In genomic region chr9:77406906-77407305, GRCm38 (mm10) we compare ENCODE assay signal across 8 mouse cellular contexts. TPM values are rescaled to one million over a fixed set of nuclear protein-coding genes. Genes with fewer than 3 reads are reported as not detected.
DNase-seq lines count a peak whose midpoint lies in the region; ATAC-seq and TF ChIP-seq lines count a peak whose summit lies in the region.

No protein-coding gene starts in this region.

- no peaks in the 10 kb centered on the region for H3K9me3 ChIP-seq in heart, embryonic 11.5 days (replicated peaks; ENCODE audit: control insufficient read depth, low read length)

- peak; percentile 85 for DNase-seq in heart, adult 11 months
- DNase-seq in A20 (ENCODE audit: low read depth, low spot score): peak; percentile 75
- peak; percentile 64 for DNase-seq in adrenal gland, postnatal 10 days
- DNase-seq in kidney, adult 2 months: peak; percentile 62
- peak; percentile 65 for DNase-seq in lung, postnatal 36 days
- DNase-seq in urinary bladder, postnatal 25 days (ENCODE audit: low spot score): peak; percentile 43
- no peak for DNase-seq in frontal cortex, postnatal 14 days (ENCODE audit: low spot score in 2 of 2)

- TF ChIP-seq CTCF in kidney, adult 2 months (conservative IDR thresholded peaks at IDR 0.05; ENCODE audit: insufficient read depth, insufficient read length, low read depth, low read length): peak; percentile 56; the same call in 1 of the 2 replicates

- H3K4me1 ChIP-seq in heart, embryonic 11.5 days (ENCODE audit: control insufficient read depth, insufficient read depth, low read length): peaks cover 8% of the 10 kb centered on the region; the same call in 1 of the 2 replicates
- H3K4me1 ChIP-seq in kidney, adult 2 months (ENCODE audit: control insufficient read depth, insufficient read depth, low read length): peaks cover 3% of the 10 kb centered on the region; the same call in 1 of the 2 replicates

- no peaks in the 10 kb centered on the region for H3K36me3 ChIP-seq in heart, embryonic 11.5 days (ENCODE audit: control insufficient read depth, insufficient read depth, low read length)
- H3K36me3 ChIP-seq in kidney, adult 2 months (ENCODE audit: control insufficient read depth, insufficient read depth, low read length): no peaks in the 10 kb centered on the region

- no peak for ATAC-seq in heart, embryonic 11.5 days (replicated peaks; ENCODE audit: insufficient number of reproducible peaks, low FRiP score, low TSS enrichment)

- H3K27ac ChIP-seq in heart, embryonic 11.5 days (ENCODE audit: low read depth, low read length): no peak overlapping the region
- H3K27ac ChIP-seq in kidney, adult 2 months (ENCODE audit: insufficient read depth, low read depth, low read length): no peak overlapping the region

- 53% methylated on average over 7 of the region's 7 CpGs for WGBS in heart, embryonic 11.5 days (ENCODE audit: insufficient replicate concordance)
- 52% methylated on average over 7 of the region's 7 CpGs for WGBS in kidney, adult 2 months

- H3K4me3 ChIP-seq in heart, embryonic 11.5 days (ENCODE audit: low read depth, low read length): no peak overlapping the region
- no peak overlapping the region for H3K4me3 ChIP-seq in kidney, adult 2 months (ENCODE audit: insufficient read depth, low read depth, low read length)

- no peaks in the 10 kb centered on the region for H3K27me3 ChIP-seq in heart, embryonic 11.5 days (ENCODE audit: control insufficient read depth, insufficient read depth, low read length)
- H3K27me3 ChIP-seq in kidney, adult 2 months (replicated peaks; ENCODE audit: control insufficient read depth, insufficient read depth, low read length): no peaks in the 10 kb centered on the region

- no peak for TF ChIP-seq POLR2A in kidney, adult 2 months (IDR thresholded peaks at IDR 0.05; ENCODE audit: low read depth, low read length)

- no peak overlapping the region for H3K9ac ChIP-seq in heart, embryonic 11.5 days (ENCODE audit: low read depth, low read length)

- no peak overlapping the region for H3K4me2 ChIP-seq in heart, embryonic 11.5 days

RNA-seq across cellular contexts. Expression of gene Mlip, which starts 54.1 kb away (rescaled TPM):
- polyA plus RNA-seq in heart, embryonic 11.5 days (2014; fragmentation: Nextera tagmentation; extraction: Ambion mirVana): 76.2 and 78.5 TPM in 2 replicates
- 10 to 100 TPM in 1 of 2 experiments, 1 to 10 TPM in 1; 2.7 to 12.7 TPM for total RNA-seq in adrenal gland, postnatal 10 days (2021)
- 0.08 and 0.55 TPM in 2 replicates for polyA plus RNA-seq in kidney, adult 2 months (2012; rRNA removed)

Comparison
In these comparisons a context has a peak if more than half of its experiments do, and no peak if none do; other contexts are left out.
1. DNase-seq: peak in heart, adult 11 months (single experiment), A20 (single experiment), adrenal gland, postnatal 10 days (single experiment), kidney, adult 2 months (single experiment), lung, postnatal 36 days (single experiment) and urinary bladder, postnatal 25 days (single experiment); none in frontal cortex, postnatal 14 days (0 of 2).
2. RNA of gene Mlip, which starts 54.1 kb away (polyA plus RNA-seq): 76.2 to 78.5 TPM in heart, embryonic 11.5 days; 0.08 to 0.55 TPM in kidney, adult 2 months; every median in the first group is over 10 times any median in the second.